Mouse (Mus musculus): ENCODE measurements around the gene Wars2. TPM values are rescaled to one million over a fixed set of nuclear protein-coding genes. Genes with fewer than 3 reads are reported as not detected.

Wars2 gene
- polyA plus RNA-seq, 1 experiment = 4.0 TPM

DNA sequence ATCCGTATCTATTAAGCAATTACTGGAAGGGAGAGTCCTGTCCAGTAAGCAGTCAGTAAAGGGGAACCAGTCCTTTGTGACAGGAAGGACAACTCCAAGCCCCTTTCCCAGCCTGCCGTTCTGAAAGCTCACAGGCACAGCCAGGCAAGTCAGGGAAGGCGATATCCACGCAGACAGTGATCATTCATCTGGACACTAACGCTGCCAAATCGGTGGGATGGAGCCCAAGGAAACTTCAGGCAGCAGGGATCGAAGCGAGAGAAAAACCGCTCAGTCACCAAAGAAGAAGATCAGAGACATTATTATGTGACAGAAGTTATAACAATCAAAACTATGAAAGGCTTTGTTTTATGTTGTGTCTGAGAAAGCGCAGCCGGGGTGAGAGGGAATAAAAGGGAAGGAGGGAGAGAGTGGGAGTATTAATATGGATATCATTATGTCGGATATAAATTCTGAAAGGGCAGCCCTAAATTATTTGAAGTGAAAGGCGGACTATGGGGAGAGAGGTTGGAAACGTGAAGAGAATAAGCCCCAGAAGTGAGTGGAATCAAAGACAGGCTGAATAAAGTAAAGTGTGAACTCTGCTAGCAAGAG lies 70.3 kb downstream of the Wars2 start:
- no peak overlapping the region for H3K4me3 ChIP-seq
- H3ac ChIP-seq (ENCODE audit: control insufficient read depth, insufficient read length) = no peak overlapping the region
- no peak overlapping the region for H3K4me2 ChIP-seq (ENCODE audit: low read depth)
- TF ChIP-seq POLR2AphosphoS2 (IDR thresholded peaks at IDR 0.05; ENCODE audit: insufficient read length, low read depth) = no peak
- TF ChIP-seq MYOG (IDR thresholded peaks at IDR 0.05; ENCODE audit: control insufficient read depth in 1 of 3, insufficient read depth in 1 of 3, insufficient read length in 2 of 3, low read depth in 2 of 3) = no peak
- no peak for TF ChIP-seq MYOD1 (IDR thresholded peaks at IDR 0.05; ENCODE audit: control insufficient read depth in 1 of 3, insufficient read length in 2 of 3, low read depth in 2 of 3)
- TF ChIP-seq USF1 (IDR thresholded peaks at IDR 0.05; ENCODE audit: low read depth) = no peak
- TF ChIP-seq CEBPB (IDR thresholded peaks at IDR 0.05; ENCODE audit: insufficient read depth, poor library complexity, severe bottlenecking) = no peak
- no peak for TF ChIP-seq E2F4 (IDR thresholded peaks at IDR 0.05; ENCODE audit: insufficient read depth)
- TF ChIP-seq MAX (IDR thresholded peaks at IDR 0.05; ENCODE audit: low read depth) = no peak
- TF ChIP-seq TCF3 (IDR thresholded peaks at IDR 0.05; ENCODE audit: insufficient read length, low read depth) = no peak
- no peak for TF ChIP-seq TCF12 (IDR thresholded peaks at IDR 0.05; ENCODE audit: insufficient read depth, poor library complexity, severe bottlenecking)
- no peak for TF ChIP-seq REST (IDR thresholded peaks at IDR 0.05; ENCODE audit: insufficient read depth, insufficient read length)
- no peak for TF ChIP-seq SRF (IDR thresholded peaks at IDR 0.05; ENCODE audit: control insufficient read depth, insufficient read length, low read depth)
- TF ChIP-seq POLR2A (IDR thresholded peaks at IDR 0.05; ENCODE audit: insufficient read length, low read depth) = no peak
- H3K36me3 ChIP-seq (ENCODE audit: control insufficient read depth, insufficient read depth) = no peaks in the 10 kb centered on the region
- no peaks in the 10 kb centered on the region for H3K79me2 ChIP-seq (ENCODE audit: control insufficient read depth, insufficient read depth)
- H3K27me3 ChIP-seq (ENCODE audit: control insufficient read depth, insufficient read depth, insufficient read length) = no peaks in the 10 kb centered on the region

DNA sequence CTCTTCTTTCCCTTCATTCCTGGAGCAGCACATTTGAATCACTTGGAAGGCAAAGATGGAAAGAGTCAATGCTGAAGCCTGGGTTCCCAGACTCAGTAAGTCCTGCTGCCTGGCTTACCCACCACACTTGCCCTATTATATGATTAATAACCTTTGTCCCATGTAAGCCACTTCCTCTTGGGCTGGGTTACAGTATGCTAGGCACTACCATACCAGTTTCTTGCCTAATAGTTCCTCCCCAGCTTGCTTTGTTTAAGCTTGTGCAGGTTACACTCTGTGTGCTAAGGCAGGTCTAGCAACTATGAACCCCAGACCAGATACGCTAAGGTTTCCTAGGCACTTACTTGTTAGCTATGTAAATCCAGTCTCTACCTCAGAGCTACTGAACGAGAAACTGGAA lies 86.9 kb downstream of the Wars2 start:
- Histone ChIP-seq H3K27me3 (ENCODE audit: control insufficient read depth, insufficient read depth, insufficient read length) (no peaks in the 10 kb centered on the region), H3K4me3 (no peak overlapping the region), H3ac (ENCODE audit: control insufficient read depth, insufficient read length) (no peak overlapping the region), H3K79me2 (ENCODE audit: control insufficient read depth, insufficient read depth) (no peaks in the 10 kb centered on the region), H3K36me3 (ENCODE audit: control insufficient read depth, insufficient read depth) (no peaks in the 10 kb centered on the region), H3K4me2 (ENCODE audit: low read depth) (no peak overlapping the region)
- TF ChIP-seq SRF (IDR thresholded peaks at IDR 0.05; ENCODE audit: control insufficient read depth, insufficient read length, low read depth) = no peak

DNA sequence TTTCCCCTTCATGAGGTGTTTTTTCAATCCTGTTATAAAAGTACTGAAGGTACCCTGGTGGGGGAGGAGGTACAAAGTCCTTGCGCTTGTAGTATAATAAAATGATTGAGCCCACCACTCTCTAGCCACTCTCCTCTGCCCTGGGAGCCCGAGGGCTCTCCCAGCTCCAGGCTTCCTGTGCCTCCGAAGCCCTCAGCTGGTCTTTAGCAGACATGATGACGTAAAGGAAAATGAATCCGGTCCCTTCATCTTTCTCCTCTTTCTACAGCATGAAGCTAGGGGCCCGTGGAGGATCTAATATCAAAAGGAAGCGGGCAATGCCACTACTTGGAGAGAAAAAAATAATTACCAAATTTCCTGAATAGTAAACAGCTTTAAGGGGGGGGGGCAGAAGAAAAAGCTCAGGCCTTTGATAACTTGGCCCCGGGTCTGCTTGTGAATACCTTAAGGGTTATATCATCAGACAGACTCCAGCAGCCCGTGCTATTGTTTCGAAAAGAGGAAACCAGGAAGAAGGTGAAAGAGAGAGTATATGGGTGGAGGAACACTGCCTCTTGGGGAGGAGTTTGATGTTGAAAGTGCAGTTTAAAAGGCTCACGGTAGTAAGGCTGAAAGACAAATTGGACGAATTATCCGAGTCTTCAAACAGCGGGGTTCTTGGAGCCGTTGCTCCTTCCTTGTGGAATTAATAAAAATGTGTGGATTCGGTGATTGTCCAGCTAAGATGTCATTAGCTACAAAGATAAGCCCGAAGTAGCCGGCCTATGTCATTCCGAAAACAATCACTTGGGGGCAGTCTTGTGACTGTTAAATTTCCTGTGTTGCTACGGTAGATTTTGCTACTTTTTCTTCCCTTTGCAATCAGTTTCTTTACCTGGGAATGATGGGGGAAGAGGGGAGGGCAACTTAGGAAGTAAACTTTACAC lies 92.8 kb downstream of the Wars2 start:
- Histone ChIP-seq H3ac (ENCODE audit: control insufficient read depth, insufficient read length) (no peak overlapping the region), H3K79me2 (ENCODE audit: control insufficient read depth, insufficient read depth) (no peaks in the 10 kb centered on the region), H3K36me3 (ENCODE audit: control insufficient read depth, insufficient read depth) (no peaks in the 10 kb centered on the region), H3K4me3 (no peak overlapping the region), H3K4me2 (ENCODE audit: low read depth) (peak overlapping the region; percentile 79), H3K27me3 (ENCODE audit: control insufficient read depth, insufficient read depth, insufficient read length) (no peaks in the 10 kb centered on the region)
- TF ChIP-seq SRF (IDR thresholded peaks at IDR 0.05; ENCODE audit: control insufficient read depth, insufficient read length, low read depth) = no peak
- TF ChIP-seq TCF3 (IDR thresholded peaks at IDR 0.05; ENCODE audit: insufficient read length, low read depth) = no peak
- no peak for TF ChIP-seq POLR2A (IDR thresholded peaks at IDR 0.05; ENCODE audit: insufficient read length, low read depth)
- no peak for TF ChIP-seq MYOG (IDR thresholded peaks at IDR 0.05; ENCODE audit: control insufficient read depth in 1 of 3, insufficient read depth in 1 of 3, insufficient read length in 2 of 3, low read depth in 2 of 3)
- TF ChIP-seq TCF12 (IDR thresholded peaks at IDR 0.05; ENCODE audit: insufficient read depth, poor library complexity, severe bottlenecking) = no peak

DNA sequence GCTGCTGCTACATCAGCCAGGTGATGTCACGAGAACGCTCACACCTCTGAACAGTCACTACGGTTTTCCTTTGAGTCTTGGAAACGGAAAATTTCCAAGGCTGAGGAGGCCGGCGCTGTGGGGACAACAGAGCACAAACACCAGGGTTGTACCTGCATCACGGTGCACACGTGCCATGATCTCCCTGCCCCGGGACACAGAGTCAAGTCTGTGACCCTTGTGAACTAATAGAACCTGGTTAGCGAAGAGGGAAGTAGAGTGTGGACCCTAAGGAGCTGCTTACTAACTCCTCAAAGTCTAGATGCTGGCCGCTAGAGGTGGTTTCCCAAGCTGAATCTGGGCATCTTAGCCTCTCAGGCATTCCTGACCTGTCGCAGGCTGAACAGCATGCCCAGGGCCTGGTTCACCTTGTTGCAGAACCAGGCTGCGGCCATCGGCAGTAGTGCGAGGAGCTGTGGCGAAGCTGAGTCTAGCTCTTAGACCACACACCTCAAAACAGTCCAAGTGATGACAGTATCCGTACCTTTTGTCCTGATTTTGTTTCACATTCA lies 93.5 kb downstream of the Wars2 start:
- H3K4me3 ChIP-seq = no peak overlapping the region
- peak overlapping the region; percentile 79 for H3K4me2 ChIP-seq (ENCODE audit: low read depth)
- H3K36me3 ChIP-seq (ENCODE audit: control insufficient read depth, insufficient read depth) = no peaks in the 10 kb centered on the region
- no peaks in the 10 kb centered on the region for H3K27me3 ChIP-seq (ENCODE audit: control insufficient read depth, insufficient read depth, insufficient read length)
- TF ChIP-seq E2F4 (IDR thresholded peaks at IDR 0.05; ENCODE audit: insufficient read depth) = no peak
- TF ChIP-seq TCF12 (IDR thresholded peaks at IDR 0.05; ENCODE audit: insufficient read depth, poor library complexity, severe bottlenecking) = no peak
- no peak for TF ChIP-seq MYOD1 (IDR thresholded peaks at IDR 0.05; ENCODE audit: control insufficient read depth in 1 of 3, insufficient read length in 2 of 3, low read depth in 2 of 3)
- H3K79me2 ChIP-seq (ENCODE audit: control insufficient read depth, insufficient read depth) = no peaks in the 10 kb centered on the region
- no peak overlapping the region for H3ac ChIP-seq (ENCODE audit: control insufficient read depth, insufficient read length)

DNA sequence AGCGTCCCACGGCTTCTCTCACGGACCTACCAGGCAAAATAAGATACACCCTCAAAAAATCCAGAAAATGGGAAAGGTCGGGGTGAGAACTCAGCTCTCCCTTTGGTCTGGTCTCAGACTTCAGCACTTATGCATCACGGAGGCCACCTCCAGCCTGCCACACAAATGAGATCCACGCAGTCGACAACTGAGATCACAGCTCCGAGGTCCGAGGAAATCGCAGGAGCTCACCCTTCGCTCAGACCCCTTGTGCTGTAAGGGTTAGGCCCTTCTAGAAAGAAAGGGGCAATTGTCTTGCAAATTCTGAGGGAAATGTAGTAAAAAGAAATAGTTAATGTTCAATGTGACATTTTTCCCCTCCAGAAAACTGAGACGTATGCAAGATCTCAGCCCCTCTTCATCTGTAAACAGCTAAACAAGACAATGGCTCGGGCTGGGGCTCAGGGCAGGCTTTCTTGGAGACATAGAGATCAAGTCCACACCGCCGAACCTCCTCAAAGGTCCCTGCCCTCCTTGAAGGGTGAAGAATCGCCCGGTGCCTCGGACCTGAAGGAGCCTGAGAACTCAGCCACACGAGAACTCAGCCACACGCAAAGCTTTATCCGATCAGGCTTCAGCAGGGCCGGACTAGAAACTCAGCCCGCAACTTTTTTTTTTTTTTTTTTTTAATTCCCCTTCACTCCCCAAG lies 94.4 kb downstream of the Wars2 start:
- no peak overlapping the region for H3K4me2 ChIP-seq (ENCODE audit: low read depth)
- no peaks in the 10 kb centered on the region for H3K79me2 ChIP-seq (ENCODE audit: control insufficient read depth, insufficient read depth)
- no peaks in the 10 kb centered on the region for H3K36me3 ChIP-seq (ENCODE audit: control insufficient read depth, insufficient read depth)
- TF ChIP-seq POLR2AphosphoS2 (IDR thresholded peaks at IDR 0.05; ENCODE audit: insufficient read length, low read depth) = no peak
- TF ChIP-seq CEBPB (IDR thresholded peaks at IDR 0.05; ENCODE audit: insufficient read depth, poor library complexity, severe bottlenecking) = no peak
- no peak for TF ChIP-seq REST (IDR thresholded peaks at IDR 0.05; ENCODE audit: insufficient read depth, insufficient read length)
- no peak for TF ChIP-seq MYOD1 (IDR thresholded peaks at IDR 0.05; ENCODE audit: control insufficient read depth in 1 of 3, insufficient read length in 2 of 3, low read depth in 2 of 3)
- TF ChIP-seq TCF3 (IDR thresholded peaks at IDR 0.05; ENCODE audit: insufficient read length, low read depth) = no peak
- TF ChIP-seq MYOG (IDR thresholded peaks at IDR 0.05; ENCODE audit: control insufficient read depth in 1 of 3, insufficient read depth in 1 of 3, insufficient read length in 2 of 3, low read depth in 2 of 3) = no peak
- no peak for TF ChIP-seq TCF12 (IDR thresholded peaks at IDR 0.05; ENCODE audit: insufficient read depth, poor library complexity, severe bottlenecking)
- no peak for TF ChIP-seq E2F4 (IDR thresholded peaks at IDR 0.05; ENCODE audit: insufficient read depth)
- no peak for TF ChIP-seq SRF (IDR thresholded peaks at IDR 0.05; ENCODE audit: control insufficient read depth, insufficient read length, low read depth)
- TF ChIP-seq MAX (IDR thresholded peaks at IDR 0.05; ENCODE audit: low read depth) = no peak
- TF ChIP-seq USF1 (IDR thresholded peaks at IDR 0.05; ENCODE audit: low read depth) = no peak
- TF ChIP-seq POLR2A (IDR thresholded peaks at IDR 0.05; ENCODE audit: insufficient read length, low read depth) = no peak
- H3ac ChIP-seq (ENCODE audit: control insufficient read depth, insufficient read length) = no peak overlapping the region
- no peak overlapping the region for H3K4me3 ChIP-seq
- no peaks in the 10 kb centered on the region for H3K27me3 ChIP-seq (ENCODE audit: control insufficient read depth, insufficient read depth, insufficient read length)

Measured in myocyte (in vitro differentiated cells).